Mouse (Mus musculus) urinary bladder, postnatal 14 days (tissue): ENCODE measurements around the gene Dab1.
A peak's percentile ranks its signal among the peaks of the same experiment; 100 is the strongest.

Experiments
- DNase-seq: peaks from one replicate; pipeline ENCODE4 v3.0.0; 2021; ENCODE audit warnings: low spot score

Gene Dab1

GRCm38 (mm10) chr4:104513622-104514021 lies 894.5 kb downstream of the Dab1 start:
- DNase-seq = no peak

- DNase-seq = peak; percentile 20
Measured at GRCm38 (mm10) chr4:104514568-104515000, 895.4 kb downstream of the Dab1 start.

DNA sequence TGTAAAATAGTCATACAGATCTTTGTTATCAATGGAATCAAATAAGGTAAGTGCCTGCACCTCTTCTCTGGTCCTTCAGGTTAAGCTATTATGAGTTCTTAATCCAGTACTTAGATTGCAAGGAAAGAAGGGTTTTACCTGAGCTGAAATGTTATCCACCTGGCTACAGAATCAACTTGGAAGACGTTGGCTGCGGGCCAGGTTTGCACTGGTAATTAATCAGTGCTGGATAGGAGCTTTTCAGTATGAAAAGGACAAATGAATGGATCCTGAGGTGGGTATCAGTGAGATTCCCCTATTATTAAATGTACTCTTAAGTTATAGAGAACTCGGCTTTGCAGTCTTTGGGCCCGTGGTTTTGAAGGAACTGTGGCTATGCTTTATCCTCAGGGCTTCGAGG lies 896.5 kb downstream of the Dab1 start:
- no peak for DNase-seq

DNA sequence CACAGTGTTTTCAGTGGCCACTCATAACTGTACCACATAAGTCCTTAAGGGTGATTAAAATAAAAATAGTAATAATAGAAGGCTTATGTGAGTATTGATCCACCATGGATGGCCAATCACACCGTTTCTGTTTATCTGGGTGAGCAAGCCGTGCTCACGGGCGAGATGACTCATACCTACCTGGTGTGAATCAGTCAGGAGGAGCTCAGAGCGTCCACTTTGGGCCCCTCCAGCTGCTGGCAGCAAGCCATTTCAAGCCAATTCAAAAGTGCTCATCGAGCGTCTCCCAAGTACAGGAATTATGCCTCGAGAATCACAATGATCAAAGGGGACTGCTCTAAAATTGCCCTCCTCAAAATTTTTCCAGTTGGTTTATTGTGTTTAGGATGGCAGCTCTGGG lies 903.2 kb downstream of the Dab1 start:
- DNase-seq = no peak

DNA sequence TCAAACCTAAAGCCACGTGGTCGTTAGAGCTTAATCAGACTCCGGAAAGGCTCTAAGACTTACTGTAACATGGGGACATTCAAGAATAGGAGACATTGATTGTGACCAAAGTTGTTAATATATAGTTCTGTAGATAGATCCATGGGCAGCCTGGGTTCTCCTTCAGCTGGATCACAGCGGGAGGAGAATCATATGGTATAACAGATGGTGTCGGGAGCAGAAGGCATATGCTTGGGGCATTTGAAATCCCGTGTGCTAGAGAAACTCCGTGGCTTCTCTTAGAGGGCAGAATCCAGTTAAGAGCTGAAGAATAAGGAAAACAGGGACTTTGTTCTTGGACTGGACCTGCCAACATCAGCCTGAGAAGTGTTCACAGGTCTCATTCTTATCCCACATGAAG lies 904.6 kb downstream of the Dab1 start:
- DNase-seq = no peak

- no peak for DNase-seq
Measured at GRCm38 (mm10) chr4:104529905-104530646, 910.9 kb downstream of the Dab1 start.

GRCm38 (mm10) chr4:104532846-104533245 lies 913.7 kb downstream of the Dab1 start:
- no peak for DNase-seq

- no peak for DNase-seq
Measured at GRCm38 (mm10) chr4:104538420-104538819, 919.3 kb downstream of the Dab1 start.

DNA sequence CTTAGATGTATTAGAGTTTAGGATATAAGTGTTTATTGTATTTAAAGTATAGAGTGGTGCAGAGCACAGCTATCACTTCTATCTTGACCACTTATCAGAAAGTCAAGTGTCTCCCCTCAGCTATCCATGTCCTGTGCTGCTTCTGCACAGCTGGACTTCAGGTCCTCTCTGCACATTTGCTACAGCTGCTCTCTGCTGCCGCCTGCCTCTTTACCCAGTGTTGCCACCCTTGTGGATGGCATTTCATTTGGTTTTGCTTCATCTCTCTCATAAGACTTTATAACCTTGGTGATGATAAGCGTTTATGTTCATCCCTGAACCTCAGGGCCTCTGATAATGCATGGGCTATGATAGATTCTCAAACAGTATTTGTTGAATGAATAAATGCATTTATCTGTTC lies 919.9 kb downstream of the Dab1 start:
- no peak for DNase-seq

DNA sequence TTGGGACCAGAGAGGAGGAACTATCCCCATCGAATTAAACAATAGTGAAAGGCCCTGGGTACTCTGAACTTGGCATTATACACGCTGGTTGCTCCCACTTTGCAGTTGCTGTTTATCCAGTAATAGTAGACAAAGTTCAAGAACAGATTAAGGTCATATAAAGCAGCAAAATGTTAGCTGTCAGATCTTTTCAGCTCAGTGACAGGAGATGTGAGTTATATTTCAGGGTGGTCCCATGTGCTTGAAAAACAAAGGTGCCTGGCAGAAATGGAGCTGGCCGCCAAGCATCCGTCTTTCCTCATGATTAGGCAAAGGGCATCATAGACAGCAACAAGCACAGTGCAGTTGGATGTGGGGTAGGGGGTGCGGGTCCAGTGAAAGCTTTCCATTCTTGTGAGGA lies 927.9 kb downstream of the Dab1 start:
- DNase-seq = no peak

GRCm38 (mm10) chr4:104548287-104548686 lies 929.1 kb downstream of the Dab1 start:
- DNase-seq = no peak

DNA sequence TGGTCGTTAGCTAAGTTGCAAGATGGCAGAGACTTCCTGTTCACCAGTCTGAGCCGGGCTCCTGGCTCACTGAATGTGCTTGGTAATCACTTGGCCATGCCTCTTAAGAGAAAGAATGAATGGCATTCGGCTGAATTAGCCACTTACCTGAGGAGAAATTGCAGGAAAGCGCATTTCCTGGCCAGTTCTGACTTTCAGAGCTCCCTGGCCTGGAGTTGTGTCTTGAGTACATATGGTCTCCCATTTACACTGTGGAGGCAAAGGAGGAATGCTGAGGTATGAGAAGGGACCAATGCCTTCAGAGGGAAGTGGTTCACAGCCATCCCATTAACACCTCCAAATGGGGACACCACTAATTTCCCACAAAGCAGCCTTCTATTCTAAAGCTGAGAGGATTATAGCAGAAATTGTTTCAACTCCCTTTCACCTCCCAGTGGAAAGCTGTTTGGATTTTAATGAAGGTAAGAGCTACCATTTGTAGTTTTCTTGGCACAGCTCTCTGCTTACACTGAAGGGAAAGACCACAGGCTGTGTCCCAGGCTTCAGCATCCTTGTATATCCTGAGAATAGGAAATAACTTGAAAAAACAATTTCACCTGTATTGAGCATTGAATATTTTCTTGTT lies 931.5 kb downstream of the Dab1 start:
- no peak for DNase-seq

DNA sequence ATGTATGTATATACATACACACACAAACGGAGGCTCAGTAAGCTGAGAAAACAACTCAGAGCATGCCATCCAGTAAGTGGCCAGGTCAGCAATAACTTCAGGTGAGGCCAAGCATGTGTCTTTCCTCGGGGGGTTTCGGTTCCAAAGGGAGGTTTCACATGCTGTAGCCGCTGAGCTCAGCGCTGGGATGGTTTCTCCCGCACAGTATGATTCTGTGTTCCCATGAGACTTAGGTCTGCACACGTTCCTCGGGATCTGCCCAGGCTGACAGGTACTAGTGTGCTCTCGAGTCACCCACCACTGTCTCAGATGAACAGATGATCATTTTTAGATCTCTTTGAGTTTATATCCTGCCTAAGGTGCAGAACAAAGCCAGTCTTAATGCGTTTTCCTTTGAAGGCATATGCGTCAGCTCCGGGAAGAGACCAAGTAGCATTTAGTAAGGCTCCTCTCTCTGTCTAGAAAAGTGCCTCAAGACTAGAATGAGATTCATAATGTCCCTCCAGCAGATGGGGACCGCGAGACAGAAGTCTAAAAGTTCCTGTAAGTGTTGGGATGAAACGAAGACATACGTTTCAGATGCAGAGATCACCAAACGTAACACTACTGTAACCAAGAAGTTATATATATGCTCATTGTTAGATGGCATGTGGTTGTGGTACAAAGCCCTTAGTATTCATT lies 932.4 kb downstream of the Dab1 start:
- no peak for DNase-seq

- DNase-seq = no peak
Measured at GRCm38 (mm10) chr4:104555408-104555807, 936.2 kb downstream of the Dab1 start.

DNA sequence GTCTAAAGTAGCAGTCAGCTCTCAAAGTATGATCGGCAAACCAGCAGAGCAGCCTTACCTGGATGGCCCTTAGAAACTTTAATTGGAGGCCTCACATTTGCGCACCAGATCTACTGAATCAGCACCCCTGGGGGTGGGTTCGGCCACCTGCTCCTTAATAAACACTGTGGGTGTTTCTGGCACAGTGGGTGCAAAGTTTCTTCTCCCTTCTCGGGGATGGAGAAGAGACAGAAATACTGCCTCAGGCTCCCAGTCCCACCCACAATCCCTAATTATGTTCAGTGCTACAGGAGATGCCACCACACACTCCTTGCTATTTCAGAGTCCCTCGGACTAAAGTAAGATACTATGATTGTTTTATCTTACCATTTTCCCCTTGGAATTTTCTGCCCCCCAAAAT lies 944.4 kb downstream of the Dab1 start:
- DNase-seq = no peak

DNA sequence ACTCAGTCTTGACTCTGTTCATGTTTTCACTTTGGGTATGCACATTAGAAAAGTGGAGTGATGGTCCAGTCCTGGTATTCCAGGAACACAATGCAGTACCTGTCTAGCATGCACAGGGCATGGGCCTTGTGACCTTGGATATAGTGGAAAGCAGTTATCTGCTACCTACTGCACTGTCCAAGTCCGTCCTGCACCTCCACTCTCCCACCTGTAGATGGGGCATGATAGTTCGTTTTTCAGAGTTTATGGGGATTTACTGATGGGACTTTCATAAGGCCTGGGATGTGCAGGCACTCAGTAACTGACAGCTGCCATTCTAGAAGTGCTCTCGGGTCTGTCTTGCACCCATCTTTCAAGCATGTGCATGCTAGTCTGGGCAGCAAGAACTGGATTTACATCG lies 951.4 kb downstream of the Dab1 start:
- no peak for DNase-seq

DNA sequence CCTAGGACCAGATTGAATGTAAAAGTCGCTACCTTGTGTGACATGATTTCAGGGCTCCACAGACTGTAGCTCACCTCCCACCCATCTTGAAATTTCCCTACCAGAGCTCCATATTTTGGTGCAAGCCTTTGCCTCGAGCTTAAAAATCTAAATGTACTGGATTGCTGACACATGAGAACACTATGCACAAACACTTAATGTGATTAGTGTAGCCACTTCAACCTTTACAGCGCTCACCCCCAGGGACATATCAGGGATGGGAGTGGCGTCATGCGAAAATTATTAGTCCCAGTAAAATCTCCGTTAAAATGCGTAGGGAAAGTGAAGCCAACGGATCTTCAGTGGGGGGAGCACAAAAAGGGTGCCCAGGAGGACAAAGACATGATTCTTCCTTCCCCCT lies 953.3 kb downstream of the Dab1 start:
- no peak for DNase-seq

GRCm38 (mm10) chr4:104573419-104573818 lies 954.3 kb downstream of the Dab1 start:
- no peak for DNase-seq

- peak; percentile 5 for DNase-seq
Measured at GRCm38 (mm10) chr4:104578370-104578769, 959.2 kb downstream of the Dab1 start.

DNA sequence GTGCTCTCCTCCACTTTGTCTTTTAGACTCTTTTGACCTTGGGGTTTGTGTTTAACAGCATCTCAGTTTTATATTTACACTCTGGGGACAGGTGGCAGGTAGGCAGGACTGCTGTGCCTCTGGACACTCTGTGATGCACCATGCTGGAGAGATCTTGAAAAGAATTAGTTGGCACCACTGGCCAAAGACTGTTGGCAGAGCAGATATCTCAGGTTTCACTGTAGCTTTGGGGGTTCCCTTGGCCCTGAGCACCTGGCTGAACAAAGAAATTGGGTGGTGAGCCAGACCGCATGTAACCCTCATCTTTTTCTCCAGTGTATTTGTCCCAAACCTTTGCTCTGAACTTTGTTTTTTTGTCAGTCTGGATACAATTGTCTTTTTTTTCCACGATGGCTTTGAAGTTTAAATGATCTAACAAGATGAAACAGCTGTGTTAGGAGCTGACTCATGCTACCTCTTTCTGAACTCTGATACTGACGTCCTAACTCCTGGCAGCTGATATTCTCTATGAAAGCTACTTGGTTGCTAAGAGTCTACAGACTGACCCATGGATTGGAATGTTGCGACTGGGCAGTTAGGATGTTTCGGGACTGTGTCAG lies 960.9 kb downstream of the Dab1 start:
- DNase-seq = no peak

GRCm38 (mm10) chr4:104582726-104583125 lies 963.6 kb downstream of the Dab1 start:
- no peak for DNase-seq

DNA sequence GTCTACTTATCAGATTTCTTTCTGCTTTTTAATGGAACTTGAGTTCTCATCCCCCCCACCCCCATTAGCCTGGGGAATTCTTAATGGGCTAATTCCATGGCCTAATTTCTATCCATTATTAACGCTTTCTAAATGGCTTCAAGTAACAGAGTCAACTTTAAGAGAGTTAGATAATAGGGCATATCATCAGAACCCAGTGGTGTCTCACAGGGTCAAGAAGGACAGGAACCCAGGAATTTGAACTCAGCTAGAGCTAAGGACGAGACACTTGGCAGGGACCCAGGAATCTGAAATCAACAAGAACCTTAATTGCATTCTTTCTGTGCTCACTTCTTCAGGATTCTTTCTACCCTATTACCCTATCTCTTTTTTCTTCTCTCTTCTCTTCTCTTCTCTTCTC lies 968.7 kb downstream of the Dab1 start:
- no peak for DNase-seq

DNA sequence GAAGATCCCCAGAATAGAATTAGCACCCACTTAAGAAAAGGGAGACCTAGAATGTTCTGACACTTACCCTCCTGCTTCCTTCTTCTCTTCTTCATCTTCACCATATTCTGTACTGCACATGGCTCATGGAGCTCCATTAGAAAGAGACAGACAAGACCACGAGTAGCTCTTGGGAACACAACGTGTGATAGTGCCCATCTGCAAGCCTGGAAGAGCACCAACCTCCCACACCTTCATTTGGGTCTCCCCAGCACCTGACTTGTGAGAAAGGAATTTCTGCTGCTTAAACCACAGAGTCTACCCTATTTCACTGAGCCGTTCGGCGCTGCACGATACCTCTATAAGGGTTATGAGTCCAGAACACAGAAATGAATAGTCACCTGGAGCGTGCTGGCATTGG lies 977.8 kb downstream of the Dab1 start:
- DNase-seq = no peak
